Mouse (Mus musculus) neural tube, postnatal 0 days (tissue): Measurements from ENCODE around the gene Gm8660. TPM values are rescaled to one million over a fixed set of nuclear protein-coding genes. Genes with fewer than 3 reads are reported as not detected.

Source experiments
- polyA plus RNA-seq: library from polyadenylated mRNA; unstranded; fragments of >200 nt; fragmentation: Nextera tagmentation; extraction: Ambion mirVana; gene quantifications from 2 replicates; pipeline ENCODE4 v1.2.1, GENCODE M21; 2015

Gm8660 gene
- not detected in 2 replicates for polyA plus RNA-seq

GRCm38 (mm10) chr7:22370939-22371338 lies at the start of gene Gm8660:
TSS of gene Gm8660 (minus strand) at chr7:22371039.

DNA sequence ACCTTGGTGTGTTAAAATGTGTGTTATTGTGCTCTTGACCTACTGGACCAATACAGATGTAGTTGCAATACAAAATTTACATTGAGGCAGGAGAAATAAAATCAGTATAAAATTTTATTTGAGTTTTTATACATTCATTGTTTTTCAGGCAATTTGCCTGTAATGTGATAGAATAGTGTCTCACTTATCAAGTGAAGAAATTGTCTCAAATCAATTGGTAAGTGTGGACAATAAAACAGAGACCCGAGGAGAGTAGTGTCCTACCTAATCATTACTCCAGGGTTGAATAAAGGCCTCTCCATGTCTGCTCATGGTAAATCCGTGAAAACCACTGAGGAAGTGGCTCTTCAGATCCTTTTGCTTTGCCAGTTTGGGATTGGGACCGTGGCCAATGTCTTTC lies 42.4 kb upstream of the Gm8660 start, which contains the start of gene Vmn1r148:
TSS of gene Vmn1r148 (plus strand) at position 301 of the 400 bp plus-strand sequence.

GRCm38 (mm10) chr7:22329617-22330016 lies 41.2 kb downstream of the Gm8660 start, which contains the start of gene Gm4187:
TSS of gene Gm4187 (minus strand) at chr7:22329717.

Other genes with a start within 250 kb of the Gm8660 start
- not detected in 2 replicates for gene Gm10666, start 236.3 kb downstream of the Gm8660 start, polyA plus RNA-seq
- not detected in 2 replicates for gene Vmn1r142, start 207.0 kb downstream of the Gm8660 start, polyA plus RNA-seq
- gene Vmn1r143, start 181.7 kb downstream of the Gm8660 start, polyA plus RNA-seq, result not detected in 2 replicates
- gene Gm8653, start 169.8 kb downstream of the Gm8660 start, polyA plus RNA-seq, result not detected in 2 replicates
- not detected in 2 replicates for gene Gm8453, start 141.6 kb downstream of the Gm8660 start, polyA plus RNA-seq
- gene Gm4187, start 41.3 kb downstream of the Gm8660 start, polyA plus RNA-seq, result not detected in 2 replicates
- gene Vmn1r148, start 42.5 kb upstream of the Gm8660 start, polyA plus RNA-seq, result not detected in 2 replicates
- gene Vmn1r149, start 67.2 kb upstream of the Gm8660 start, polyA plus RNA-seq, result not detected in 2 replicates
- gene Gm10665, start 93.0 kb upstream of the Gm8660 start, polyA plus RNA-seq, result not detected in 2 replicates
- gene Vmn1r151, start 128.6 kb upstream of the Gm8660 start, polyA plus RNA-seq, result not detected in 2 replicates
- not detected in 2 replicates for gene Vmn1r152, start 151.9 kb upstream of the Gm8660 start, polyA plus RNA-seq
- gene Gm8677, start 163.8 kb upstream of the Gm8660 start, polyA plus RNA-seq, result not detected in 2 replicates
- not detected in 2 replicates for gene Gm4201, start 194.3 kb upstream of the Gm8660 start, polyA plus RNA-seq
- gene Gm4565, start 217.1 kb upstream of the Gm8660 start, polyA plus RNA-seq, result not detected in 2 replicates